Mouse (Mus musculus): Measurements from ENCODE around the gene Krt39. TPM values are rescaled to one million over a fixed set of nuclear protein-coding genes. Genes with fewer than 3 reads are reported as not detected.

The Krt39 gene
- not detected in 2 replicates for polyA plus RNA-seq (2015; fragmentation: Nextera tagmentation; extraction: Ambion mirVana)

DNA sequence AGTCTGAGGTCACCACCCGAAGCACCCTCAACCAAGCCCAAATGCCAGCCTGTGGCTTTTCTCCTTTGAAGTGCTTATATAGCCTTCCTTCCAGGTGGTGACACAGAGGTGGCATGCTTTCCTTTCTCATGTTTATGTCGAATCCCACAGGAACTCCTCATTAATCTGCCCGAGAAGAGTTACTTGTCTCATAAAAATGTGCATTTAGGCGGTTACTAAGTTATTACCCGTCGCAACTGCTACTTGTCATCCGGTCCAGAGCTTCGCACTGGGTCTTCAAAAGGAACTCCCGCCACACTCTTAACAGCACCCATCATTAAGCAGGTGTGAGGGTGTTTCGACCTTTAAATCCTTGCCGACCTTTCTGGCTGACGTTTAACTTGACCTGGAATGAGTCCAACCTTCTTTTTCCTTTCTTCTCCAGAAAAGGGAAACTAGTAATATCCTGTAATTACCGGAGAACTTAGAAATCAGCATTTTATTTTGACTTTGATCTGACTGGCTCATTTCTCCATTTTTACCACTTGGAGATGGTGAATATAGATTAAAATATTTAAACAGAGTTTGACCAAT is at the start of gene Krt39:
Gene Krt39, minus strand, starts transcription at position 51 of the 573 bp plus-strand sequence.
- no peaks in the 10 kb centered on the region for H3K27me3 ChIP-seq (replicated peaks)
- no peak within 1 kb of the TSS for H3K27ac ChIP-seq
- WGBS: 89% methylated on average over 13 of the region's 13 CpGs
- H3K4me3 ChIP-seq: no peak within 1 kb of the TSS
- no peak within 1 kb of the TSS for H3K9ac ChIP-seq
- no peak for ATAC-seq (replicated peaks)
- H3K36me3 ChIP-seq (replicated peaks): no peaks in the 10 kb centered on the region
- H3K9me3 ChIP-seq: no peaks in the 10 kb centered on the region
- H3K4me2 ChIP-seq: no peak within 1 kb of the TSS
- no peaks in the 10 kb centered on the region for H3K4me1 ChIP-seq

DNA sequence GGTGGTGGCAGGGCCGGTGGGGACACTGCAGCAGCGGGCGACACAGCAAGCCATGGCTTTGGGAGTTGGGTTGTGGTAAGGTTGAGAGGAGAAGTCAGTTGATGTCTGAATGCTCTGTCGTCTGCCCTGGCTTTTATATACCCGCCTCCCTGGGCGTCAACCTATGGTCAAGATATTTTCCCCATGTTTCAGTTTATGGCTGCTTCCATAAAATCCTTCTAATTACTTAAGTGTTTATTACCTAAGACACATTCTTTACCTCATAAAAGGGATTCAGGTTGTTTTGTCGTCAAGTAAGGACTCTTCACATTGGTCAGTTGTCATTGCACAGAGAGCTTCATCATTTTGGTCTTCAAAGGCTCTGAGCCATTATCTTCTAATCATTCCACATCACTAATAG is 45.4 kb upstream of the Krt39 start, which contains the start of gene Krtap3-1:
Gene Krtap3-1, minus strand, starts transcription at position 101 of the 400 bp plus-strand sequence.
- WGBS: 94% methylated on average over 7 of the region's 7 CpGs
- no peaks in the 10 kb centered on the region for H3K9me3 ChIP-seq
- no peaks in the 10 kb centered on the region for H3K4me1 ChIP-seq
- no peak within 1 kb of the TSS for H3K4me2 ChIP-seq
- no peak within 1 kb of the TSS for H3K4me3 ChIP-seq
- no peak within 1 kb of the TSS for H3K9ac ChIP-seq
- H3K36me3 ChIP-seq (replicated peaks): no peaks in the 10 kb centered on the region
- no peak for ATAC-seq (replicated peaks)
- no peaks in the 10 kb centered on the region for H3K27me3 ChIP-seq (replicated peaks)
- H3K27ac ChIP-seq: no peak within 1 kb of the TSS

DNA sequence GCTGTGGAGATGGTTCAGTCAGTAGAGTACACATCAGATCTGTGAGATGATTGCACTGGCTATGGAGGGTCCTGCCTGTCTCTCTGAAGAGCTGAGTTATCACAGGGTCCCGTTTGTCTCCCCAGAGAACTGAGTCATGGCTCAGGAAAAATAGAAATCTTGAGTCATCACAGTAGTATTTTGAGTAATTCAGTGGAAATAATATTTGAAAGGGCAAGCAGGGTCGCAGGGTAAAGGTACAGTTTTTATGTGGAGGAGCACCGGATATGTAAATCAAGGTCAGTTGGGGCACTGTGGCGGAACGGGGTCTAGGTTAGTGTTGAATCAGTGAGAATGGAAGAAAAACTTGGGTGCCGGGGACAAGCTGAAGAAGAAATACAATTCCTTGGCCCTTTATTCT is 41.4 kb upstream of the Krt39 start:
- H3K27ac ChIP-seq: no peak overlapping the region
- H3K4me2 ChIP-seq: no peak overlapping the region
- ATAC-seq (replicated peaks): no peak
- H3K36me3 ChIP-seq (replicated peaks): no peaks in the 10 kb centered on the region
- no peaks in the 10 kb centered on the region for H3K4me1 ChIP-seq
- H3K9ac ChIP-seq: no peak overlapping the region
- no peaks in the 10 kb centered on the region for H3K9me3 ChIP-seq
- no peak overlapping the region for H3K4me3 ChIP-seq
- H3K27me3 ChIP-seq (replicated peaks): no peaks in the 10 kb centered on the region
- 83% methylated on average over 6 of the region's 6 CpGs for WGBS

DNA sequence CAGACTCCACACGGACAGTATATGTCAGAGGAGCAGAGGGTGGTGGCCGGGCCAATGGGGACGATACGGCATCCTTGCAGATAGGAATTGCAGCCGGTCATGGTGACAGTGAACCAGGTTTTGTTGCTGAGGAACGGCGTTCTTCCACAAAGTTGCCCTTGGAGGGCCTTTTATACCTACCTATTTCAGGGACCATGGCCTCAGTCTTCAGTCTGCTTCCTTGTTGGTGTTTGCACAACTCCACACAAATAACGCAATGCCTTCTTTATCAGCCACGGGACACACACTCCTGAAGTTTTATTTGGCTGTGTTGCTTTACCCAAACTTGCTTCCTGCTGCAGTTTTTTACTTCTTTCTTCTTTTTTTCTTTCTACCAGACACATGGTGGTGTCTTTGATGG is 38.2 kb upstream of the Krt39 start, which contains the start of gene Gm11939:
Gene Gm11939, minus strand, starts transcription at position 101 of the 400 bp plus-strand sequence.
- H3K4me3 ChIP-seq: no peak within 1 kb of the TSS
- H3K36me3 ChIP-seq (replicated peaks): no peaks in the 10 kb centered on the region
- 93% methylated on average over 9 of the region's 9 CpGs for WGBS
- no peak for ATAC-seq (replicated peaks)
- no peaks in the 10 kb centered on the region for H3K4me1 ChIP-seq
- H3K4me2 ChIP-seq: no peak within 1 kb of the TSS
- H3K9me3 ChIP-seq: no peaks in the 10 kb centered on the region
- H3K9ac ChIP-seq: no peak within 1 kb of the TSS
- H3K27ac ChIP-seq: no peak within 1 kb of the TSS
- no peaks in the 10 kb centered on the region for H3K27me3 ChIP-seq (replicated peaks)

DNA sequence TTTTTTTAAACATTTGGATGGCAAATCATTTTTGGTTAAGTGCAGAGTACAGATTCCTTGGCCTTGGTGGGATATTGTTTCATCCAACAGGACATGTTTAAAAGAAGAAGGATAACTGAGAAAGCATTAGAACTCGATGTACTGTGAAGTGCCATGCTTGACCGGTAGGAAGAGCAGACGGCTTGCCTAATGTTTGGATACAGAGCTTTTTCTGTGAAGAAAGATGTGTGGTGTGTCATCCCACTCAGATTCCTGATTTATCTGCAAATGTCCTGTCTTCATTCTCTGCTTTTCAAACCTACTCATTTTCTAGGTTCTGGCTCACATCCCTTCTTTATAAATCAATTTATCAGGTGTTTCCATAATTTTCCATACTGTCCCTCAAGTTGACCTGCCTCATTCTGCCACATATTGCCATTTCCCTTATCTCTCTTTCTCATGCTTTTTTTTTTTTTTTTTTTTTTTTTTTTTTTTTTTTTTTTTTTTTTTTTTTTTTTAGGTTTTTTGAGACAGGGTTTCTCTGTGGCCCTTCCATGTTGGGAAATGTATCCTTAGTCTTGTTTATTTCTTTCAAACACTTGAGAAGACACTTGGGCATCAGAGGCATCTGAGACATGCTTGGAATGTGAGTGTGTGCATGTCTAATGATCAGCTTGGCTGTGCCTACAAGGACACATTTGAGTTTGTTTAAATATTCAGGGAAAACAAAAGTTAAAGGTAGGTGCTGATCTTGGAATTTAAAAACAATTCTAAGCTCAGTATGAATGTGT is 37.0 kb upstream of the Krt39 start:
- Histone ChIP-seq H3K9ac (no peak overlapping the region), H3K9me3 (no peaks in the 10 kb centered on the region), H3K36me3 (replicated peaks) (no peaks in the 10 kb centered on the region), H3K27ac (no peak overlapping the region), H3K4me2 (no peak overlapping the region), H3K4me3 (no peak overlapping the region), H3K27me3 (replicated peaks) (no peaks in the 10 kb centered on the region), H3K4me1 (no peaks in the 10 kb centered on the region)
- no peak for ATAC-seq (replicated peaks)
- 85% methylated on average over 3 of the region's 3 CpGs for WGBS

DNA sequence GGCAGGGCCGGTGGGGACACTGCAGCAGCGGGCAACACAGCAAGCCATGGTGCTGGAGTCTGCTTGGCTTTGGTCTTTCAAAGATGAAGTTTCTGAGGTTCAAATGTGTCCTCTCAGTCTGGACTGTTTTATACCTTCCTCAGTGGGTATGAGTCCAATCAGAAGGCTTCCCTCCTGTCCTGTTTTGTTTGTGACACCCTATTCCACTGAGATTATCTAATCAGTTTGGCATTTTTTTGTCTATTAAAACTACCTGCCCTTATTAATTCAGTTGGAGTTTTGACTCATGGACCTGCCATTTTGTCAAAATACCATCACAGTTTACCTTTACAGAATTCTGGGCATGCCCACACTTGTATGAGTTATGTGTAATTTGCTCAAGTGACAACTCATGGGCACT is 35.6 kb upstream of the Krt39 start, which contains the start of gene Krtap3-2:
Gene Krtap3-2, minus strand, starts transcription at position 101 of the 400 bp plus-strand sequence.
- H3K36me3 ChIP-seq (replicated peaks): no peaks in the 10 kb centered on the region
- no peak for ATAC-seq (replicated peaks)
- no peak within 1 kb of the TSS for H3K4me3 ChIP-seq
- H3K9ac ChIP-seq: no peak within 1 kb of the TSS
- H3K27me3 ChIP-seq (replicated peaks): no peaks in the 10 kb centered on the region
- 85% methylated on average over 2 of the region's 2 CpGs for WGBS
- H3K4me2 ChIP-seq: no peak within 1 kb of the TSS
- H3K27ac ChIP-seq: no peak within 1 kb of the TSS
- H3K9me3 ChIP-seq: no peaks in the 10 kb centered on the region
- H3K4me1 ChIP-seq: no peaks in the 10 kb centered on the region

DNA sequence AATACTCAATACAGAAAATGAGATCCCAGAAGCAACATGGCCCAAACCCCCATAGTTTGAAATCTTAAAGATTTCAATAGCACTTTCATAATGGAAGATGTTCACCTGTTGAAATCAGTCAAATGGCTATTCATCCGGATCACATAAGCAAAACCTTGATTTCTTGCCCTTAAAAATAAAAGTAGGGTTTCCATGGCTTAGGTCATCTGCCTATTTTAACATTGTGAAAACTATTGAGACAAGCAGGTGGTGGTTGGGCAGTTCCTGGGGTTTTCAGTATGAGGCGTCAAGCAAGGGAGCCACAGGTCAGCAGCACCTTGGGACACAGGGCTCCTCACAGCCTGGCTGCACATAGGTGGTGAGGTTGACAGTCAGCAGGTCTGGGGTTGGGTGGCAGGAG is 35.1 kb upstream of the Krt39 start:
- WGBS: 90% methylated on average over 2 of the region's 2 CpGs
- Histone ChIP-seq H3K27me3 (replicated peaks) (no peaks in the 10 kb centered on the region), H3K27ac (no peak overlapping the region), H3K36me3 (replicated peaks) (no peaks in the 10 kb centered on the region), H3K9ac (no peak overlapping the region), H3K9me3 (no peaks in the 10 kb centered on the region), H3K4me3 (no peak overlapping the region), H3K4me1 (no peaks in the 10 kb centered on the region), H3K4me2 (no peak overlapping the region)
- no peak for ATAC-seq (replicated peaks)

DNA sequence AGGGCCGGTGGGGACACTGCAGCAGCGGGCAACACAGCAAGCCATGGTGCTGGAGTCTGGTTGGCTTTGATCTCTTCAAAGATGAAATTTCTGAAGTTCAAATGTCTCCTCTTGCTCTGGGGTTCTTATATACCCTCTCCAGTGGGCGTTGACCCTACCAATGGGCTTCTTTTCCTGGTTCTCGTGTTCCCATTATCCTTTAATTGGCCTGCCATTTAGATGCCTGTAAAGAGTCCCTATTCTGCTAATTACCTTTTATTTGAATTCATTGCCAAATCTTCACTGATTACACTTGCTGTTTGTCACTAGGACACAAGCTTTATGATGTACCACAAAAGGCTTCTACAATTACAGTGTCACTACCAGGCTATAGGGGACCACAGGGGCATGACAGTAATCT is 29.6 kb upstream of the Krt39 start, which contains the start of gene Krtap3-3:
Gene Krtap3-3, minus strand, starts transcription at position 101 of the 400 bp plus-strand sequence.
- no peak within 1 kb of the TSS for H3K27ac ChIP-seq
- H3K4me1 ChIP-seq: no peaks in the 10 kb centered on the region
- no peak within 1 kb of the TSS for H3K4me3 ChIP-seq
- no peaks in the 10 kb centered on the region for H3K36me3 ChIP-seq (replicated peaks)
- no peak for ATAC-seq (replicated peaks)
- H3K9ac ChIP-seq: no peak within 1 kb of the TSS
- no peaks in the 10 kb centered on the region for H3K9me3 ChIP-seq
- no peak within 1 kb of the TSS for H3K4me2 ChIP-seq
- 73% methylated on average over 4 of the region's 4 CpGs for WGBS
- no peaks in the 10 kb centered on the region for H3K27me3 ChIP-seq (replicated peaks)

DNA sequence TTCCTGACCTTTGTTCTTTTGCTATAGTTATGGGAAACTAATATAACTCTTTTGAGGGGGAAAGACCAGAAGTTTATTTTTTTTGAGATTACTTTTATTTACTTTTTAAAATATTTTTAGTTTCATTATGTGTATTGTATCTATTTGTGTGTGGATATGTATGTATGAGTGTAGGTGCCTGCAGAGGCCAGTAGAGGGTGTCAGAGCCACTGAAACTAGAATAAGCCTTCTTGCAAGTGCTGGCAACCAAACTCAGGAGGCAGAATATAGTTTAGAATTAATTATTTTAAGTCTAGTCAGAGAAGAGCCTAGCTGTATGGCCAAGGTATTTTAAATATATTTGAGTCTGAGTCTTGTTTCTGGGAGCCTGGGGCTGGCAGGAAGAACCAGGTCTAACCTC is 26.8 kb upstream of the Krt39 start:
- Histone ChIP-seq H3K36me3 (replicated peaks) (no peaks in the 10 kb centered on the region), H3K27ac (no peak overlapping the region), H3K9me3 (no peaks in the 10 kb centered on the region), H3K27me3 (replicated peaks) (no peaks in the 10 kb centered on the region), H3K4me1 (no peaks in the 10 kb centered on the region), H3K4me2 (no peak overlapping the region), H3K4me3 (no peak overlapping the region), H3K9ac (no peak overlapping the region)
- ATAC-seq (replicated peaks): no peak

DNA sequence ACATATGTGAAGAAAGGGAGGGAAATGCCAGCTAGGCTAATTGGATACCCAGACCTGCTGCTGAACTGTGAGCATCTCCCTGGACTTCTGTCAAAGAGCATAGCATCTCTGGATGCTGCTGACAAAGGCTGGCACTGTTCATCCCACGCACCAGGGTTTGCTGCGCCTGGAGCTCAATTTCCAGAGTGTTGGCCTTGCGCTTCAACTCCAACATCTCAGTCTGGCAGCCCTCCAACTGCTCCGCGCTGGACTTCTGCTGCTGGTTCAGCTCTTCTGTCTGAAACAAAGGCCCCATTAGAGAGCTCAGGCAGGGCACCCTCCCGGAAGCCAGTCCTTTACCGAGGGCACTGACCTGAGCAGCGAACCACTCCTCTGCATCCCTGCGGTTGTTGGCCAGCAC is 18.6 kb upstream of the Krt39 start:
- H3K4me1 ChIP-seq: no peaks in the 10 kb centered on the region
- no peaks in the 10 kb centered on the region for H3K9me3 ChIP-seq
- H3K4me3 ChIP-seq: no peak overlapping the region
- no peaks in the 10 kb centered on the region for H3K36me3 ChIP-seq (replicated peaks)
- WGBS: 58% methylated on average over 9 of the region's 9 CpGs
- no peak overlapping the region for H3K9ac ChIP-seq
- no peak for ATAC-seq (replicated peaks)
- no peak overlapping the region for H3K4me2 ChIP-seq
- no peak overlapping the region for H3K27ac ChIP-seq
- no peaks in the 10 kb centered on the region for H3K27me3 ChIP-seq (replicated peaks)

DNA sequence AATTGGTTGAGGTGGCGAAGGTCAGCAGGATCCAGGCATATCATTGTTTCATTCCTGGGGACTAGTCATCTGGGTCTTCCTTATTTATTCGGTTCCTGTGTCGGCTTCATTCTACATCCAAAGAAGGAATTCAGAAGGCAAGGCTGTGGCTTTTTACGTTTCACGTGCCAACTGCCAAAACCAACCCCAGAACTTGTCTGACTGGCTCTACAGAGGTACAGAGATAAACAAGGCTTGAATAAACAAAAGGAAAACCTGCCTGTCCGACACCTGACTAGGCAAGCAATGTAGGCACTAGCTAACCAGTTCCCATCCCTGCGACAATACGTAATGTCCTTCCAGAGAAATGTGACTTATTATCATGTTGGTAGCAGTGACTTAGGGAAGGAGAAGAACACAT is 7.0 kb downstream of the Krt39 start:
- Histone ChIP-seq H3K4me3 (no peak overlapping the region), H3K4me2 (no peak overlapping the region), H3K27ac (no peak overlapping the region), H3K36me3 (replicated peaks) (no peaks in the 10 kb centered on the region), H3K9ac (no peak overlapping the region), H3K27me3 (replicated peaks) (no peaks in the 10 kb centered on the region), H3K4me1 (no peaks in the 10 kb centered on the region), H3K9me3 (no peaks in the 10 kb centered on the region)
- 93% methylated on average over 8 of the region's 8 CpGs for whole genome bisulfite sequencing
- ATAC-seq (replicated peaks): no peak

DNA sequence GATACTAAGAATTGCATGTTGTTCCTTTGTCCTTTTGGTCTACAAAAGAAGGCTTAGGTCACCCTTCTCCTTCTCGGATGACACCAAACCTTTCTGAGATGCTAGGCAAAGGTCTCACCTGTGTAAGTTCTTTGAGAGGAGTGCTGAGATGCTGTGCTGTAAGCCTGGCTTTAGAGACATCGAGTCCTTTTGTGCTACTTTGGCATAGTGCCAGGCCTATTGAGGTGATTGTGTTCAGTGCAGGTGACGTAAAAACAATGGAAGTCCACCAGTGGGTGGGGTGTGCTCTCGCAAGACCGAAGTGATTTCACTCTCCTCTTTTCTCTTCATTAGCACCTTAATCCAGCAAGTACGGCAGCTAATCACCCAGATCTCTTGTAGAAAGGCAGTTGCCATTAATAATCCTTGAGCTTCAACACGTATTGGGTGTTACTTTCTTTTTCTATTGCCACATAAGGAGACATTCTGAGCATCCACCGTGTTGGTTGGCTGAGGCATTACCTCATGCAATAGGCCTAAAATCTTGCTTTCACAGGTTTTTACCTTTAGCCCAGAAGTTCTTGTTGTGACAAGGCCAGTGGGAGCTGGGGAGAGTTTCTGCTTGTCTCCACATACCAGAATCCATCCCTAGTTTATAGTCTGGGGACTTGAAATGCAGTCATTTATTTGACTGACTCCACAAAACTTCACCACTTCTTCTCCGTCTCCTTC is 20.9 kb downstream of the Krt39 start:
- Histone ChIP-seq H3K4me2 (no peak overlapping the region), H3K27ac (no peak overlapping the region), H3K9me3 (no peaks in the 10 kb centered on the region), H3K4me3 (no peak overlapping the region), H3K4me1 (no peaks in the 10 kb centered on the region), H3K36me3 (replicated peaks) (no peaks in the 10 kb centered on the region), H3K27me3 (replicated peaks) (no peaks in the 10 kb centered on the region), H3K9ac (no peak overlapping the region)
- WGBS: 75% methylated on average over 9 of the region's 9 CpGs
- ATAC-seq (replicated peaks): no peak

Measured in midbrain, embryonic 15.5 days (tissue).